Mouse (Mus musculus) bone marrow, adult 2 months (tissue): ENCODE data around the gene Cit. TPM values are rescaled to one million over a fixed set of nuclear protein-coding genes. Genes with fewer than 3 reads are reported as not detected.

ENCODE experiments used
- H3K27ac ChIP-seq: fragments of 200-500 bp; 2 replicates; pipeline ENCODE4 v1.5.1; 2012; ENCODE audit warnings: low read depth, mild to moderate bottlenecking, control low read depth, inconsistent platforms, low read length; ENCODE audit not compliant: control insufficient read depth, poor library complexity, insufficient read depth
- H3K4me1 ChIP-seq: fragments of 200-500 bp; 2 replicates; pipeline ENCODE4 v1.6.1; 2011; ENCODE audit warnings: low read length; ENCODE audit not compliant: control insufficient read depth, insufficient read depth
- H3K4me3 ChIP-seq: fragments of 200-500 bp; replicated peaks from 2 replicates; pipeline ENCODE3; 2011; ENCODE audit warnings: mild to moderate bottlenecking, low read depth, low read length, control low read depth; ENCODE audit not compliant: control insufficient read depth
- CTCF ChIP-seq: fragments of 200-500 bp; IDR thresholded peaks from 2 replicates; pipeline ENCODE4 v1.5.1; 2011; ENCODE audit warnings: low read length, control low read depth; ENCODE audit not compliant: control insufficient read depth, insufficient read depth
- POLR2A ChIP-seq: fragments of 200-500 bp; IDR thresholded peaks from 2 replicates; pipeline ENCODE4 v1.6.1; 2011; ENCODE audit warnings: low read depth, mild to moderate bottlenecking, control low read depth, low read length, borderline replicate concordance; ENCODE audit not compliant: control insufficient read depth
- WGBS: fragments of 180-500 bp; shearing (Covaris S2); methylation state at CpG from one replicate; pipeline ENCODE4 v1.1.7; 2018; 5-methylcytosine and 5-hydroxymethylcytosine counted together
- polyA plus RNA-seq: library from polyadenylated mRNA; stranded (reverse); fragments of >200 nt; gene quantifications from 2 replicates; pipeline ENCODE4 v1.2.4, GENCODE M21; 2011; ENCODE audit warnings: low replicate concordance; ENCODE audit not compliant: missing spikeins, insufficient read depth, insufficient read length

Gene Cit
- polyA plus RNA-seq, 1 experiment, result 76.2 TPM

GRCm38 (mm10) chr5:116017391-116017790 lies 172.3 kb downstream of the Cit start:
- 96% methylated on average over 8 of the region's 8 CpGs for WGBS
- no peaks in the 10 kb centered on the region for H3K4me1 ChIP-seq
- no peak overlapping the region for H3K4me3 ChIP-seq
- H3K27ac ChIP-seq, result no peak overlapping the region
- TF ChIP-seq CTCF (no peak), POLR2A (no peak)

DNA sequence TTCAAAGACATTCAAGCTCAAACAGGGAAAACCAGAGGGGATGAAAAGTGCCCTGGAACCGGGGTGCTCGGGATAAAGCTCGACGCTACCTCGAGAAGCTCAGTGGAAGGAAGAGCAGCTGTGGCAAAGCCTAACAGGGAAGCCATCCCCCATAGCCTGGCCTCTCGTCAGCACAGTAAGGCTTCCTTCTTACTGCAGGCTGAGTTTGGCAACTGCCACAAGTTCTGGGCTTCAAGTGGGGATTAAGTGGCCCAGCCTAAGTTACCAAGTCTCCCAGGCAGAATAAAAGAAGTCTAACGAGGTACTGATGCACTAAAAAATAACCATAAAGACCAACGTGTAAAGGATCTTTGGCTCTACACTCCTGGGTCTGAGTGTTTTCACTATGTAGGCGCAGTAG lies 173.1 kb downstream of the Cit start:
- 90% methylated on average over 9 of the region's 9 CpGs for WGBS
- Histone ChIP-seq H3K4me1 (no peaks in the 10 kb centered on the region), H3K4me3 (no peak overlapping the region), H3K27ac (no peak overlapping the region)
- no peak for TF ChIP-seq CTCF
- no peak for TF ChIP-seq POLR2A

DNA sequence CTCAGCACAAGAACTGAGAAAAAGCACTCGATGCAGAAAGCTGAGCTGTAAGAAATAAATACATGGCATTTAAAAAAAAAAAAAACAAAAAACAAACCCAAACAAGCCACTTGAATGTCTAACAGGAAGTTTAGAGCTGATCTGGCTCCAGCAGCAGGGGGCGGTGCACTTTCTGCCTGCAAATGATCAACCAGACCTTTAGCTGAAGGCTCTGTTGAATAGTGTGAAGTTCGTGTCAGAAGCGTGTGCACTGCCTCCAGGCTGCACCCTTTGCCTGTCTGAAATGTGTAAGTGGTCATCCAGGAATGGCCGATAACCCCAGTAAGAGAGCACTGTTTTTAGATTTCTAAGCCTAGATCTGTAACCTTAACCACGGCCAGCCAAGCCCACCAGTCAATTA lies 173.7 kb downstream of the Cit start:
- TF ChIP-seq POLR2A (no peak), CTCF (no peak)

GRCm38 (mm10) chr5:116019371-116019770 lies 174.3 kb downstream of the Cit start:
- no peaks in the 10 kb centered on the region for H3K4me1 ChIP-seq
- H3K27ac ChIP-seq, result no peak overlapping the region
- no peak for TF ChIP-seq CTCF
- TF ChIP-seq POLR2A, result no peak
- WGBS, result 88% methylated on average over 11 of the region's 11 CpGs
- H3K4me3 ChIP-seq, result no peak overlapping the region

More for the DNA sequence above, 173.7 kb downstream of the Cit start:
- no peaks in the 10 kb centered on the region for H3K4me1 ChIP-seq
- 75% methylated on average over 6 of the region's 6 CpGs for WGBS
- no peak overlapping the region for H3K27ac ChIP-seq
- no peak overlapping the region for H3K4me3 ChIP-seq

DNA sequence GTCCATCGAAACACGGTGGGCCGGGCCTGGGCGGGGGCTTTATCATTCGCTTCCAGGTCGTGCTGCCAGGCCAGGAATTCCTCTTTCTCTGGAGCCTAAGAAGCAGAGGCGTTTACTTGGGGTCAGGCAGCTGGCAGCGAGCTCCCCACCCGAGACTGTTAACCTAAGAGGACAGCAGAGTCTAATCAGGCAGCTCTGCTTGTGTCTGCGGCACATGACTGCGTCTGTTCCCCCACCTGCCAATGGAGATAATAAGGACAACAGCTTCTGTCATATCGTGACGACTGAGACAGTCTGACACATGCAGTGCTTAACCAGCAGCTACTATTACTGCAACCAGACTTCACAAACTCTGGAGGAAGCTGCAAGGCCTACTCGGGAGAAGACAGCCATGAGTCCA lies 176.5 kb downstream of the Cit start:
- WGBS, result 57% methylated on average over 14 of the region's 14 CpGs
- H3K27ac ChIP-seq, result peak overlapping the region; percentile 50; the same call in 1 of the 2 replicates
- no peaks in the 10 kb centered on the region for H3K4me1 ChIP-seq
- H3K4me3 ChIP-seq, result peak overlapping the region; percentile 45
- no peak for TF ChIP-seq CTCF
- TF ChIP-seq POLR2A, result no peak

GRCm38 (mm10) chr5:116022131-116022530 lies 177.1 kb downstream of the Cit start:
- Histone ChIP-seq H3K4me1 (no peaks in the 10 kb centered on the region), H3K27ac (peak overlapping the region; percentile 82), H3K4me3 (peak overlapping the region; percentile 65)
- WGBS, result 67% methylated on average over 12 of the region's 12 CpGs
- no peak for TF ChIP-seq CTCF
- no peak for TF ChIP-seq POLR2A

DNA sequence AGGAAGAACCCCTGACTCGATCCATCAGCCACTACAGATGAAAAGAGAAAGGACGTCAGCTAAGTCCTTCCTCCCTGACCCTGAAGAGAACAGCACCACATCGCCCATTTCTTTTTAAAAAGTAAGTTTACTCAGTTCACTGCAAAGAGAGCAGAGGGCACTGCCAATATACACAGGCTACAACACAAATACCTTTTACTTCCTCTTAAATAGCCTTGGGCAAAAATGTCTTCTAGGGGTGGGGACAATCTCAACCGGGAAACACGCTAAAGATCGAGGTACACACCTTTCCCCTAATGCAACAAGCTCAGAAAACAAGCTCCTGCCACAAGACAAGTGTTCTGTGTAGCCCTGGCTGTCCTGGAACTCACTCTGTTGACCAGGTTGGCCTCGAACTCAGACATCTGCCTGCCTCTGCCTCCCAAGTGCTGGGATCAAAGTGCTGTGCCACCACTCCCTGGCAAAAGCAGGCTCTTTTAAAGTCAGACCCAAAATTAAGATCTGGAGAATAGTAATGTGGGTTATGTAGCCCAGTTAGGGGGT lies 177.7 kb downstream of the Cit start:
- TF ChIP-seq CTCF (no peak), POLR2A (no peak)
- H3K27ac ChIP-seq, result peak overlapping the region; percentile 91
- WGBS, result 29% methylated on average over 7 of the region's 7 CpGs
- peak overlapping the region; percentile 65 for H3K4me3 ChIP-seq
- H3K4me1 ChIP-seq, result no peaks in the 10 kb centered on the region

- Histone ChIP-seq H3K4me3 (peak overlapping the region; percentile 65), H3K27ac (peak overlapping the region; percentile 91), H3K4me1 (no peaks in the 10 kb centered on the region; the same call in 1 of the 2 replicates)
- 15% methylated on average over 8 of the region's 8 CpGs for WGBS
- TF ChIP-seq CTCF (no peak), POLR2A (no peak)
Measured at GRCm38 (mm10) chr5:116023251-116023661, 178.2 kb downstream of the Cit start.

- no peak for TF ChIP-seq POLR2A
- TF ChIP-seq CTCF, result no peak
- peak overlapping the region; percentile 65 for H3K4me3 ChIP-seq
- H3K27ac ChIP-seq, result peak overlapping the region; percentile 91
- no peaks in the 10 kb centered on the region; the same call in 1 of the 2 replicates for H3K4me1 ChIP-seq
- WGBS, result 1% methylated on average over 28 of the region's 28 CpGs
Measured at GRCm38 (mm10) chr5:116023821-116024284, 178.8 kb downstream of the Cit start.
